Mouse (Mus musculus) c-Kit-negative CD71-positive TER-119-positive erythroid progenitor cells, embryonic 14.5 days (primary cell): Measurements from ENCODE around the gene Ppp3cb.
A peak's percentile ranks its signal among the peaks of the same experiment; 100 is the strongest.
"Not testable (repeated sequence)": the region's sequence is repeated elsewhere in the genome, so short reads cannot be mapped to it uniquely, and the experiment has no call there.

Experiments
- DNase-seq: peaks from one replicate; pipeline ENCODE4 v3.0.0-alpha.2; 2013; ENCODE audit warnings: low read depth, low spot score

Gene Ppp3cb

GRCm38 (mm10) chr14:20546415-20546814 lies at the start of gene Ppp3cb:
Gene Ppp3cb (minus strand): TSS chr14:20546573.
- peak; percentile 72 for DNase-seq

GRCm38 (mm10) chr14:20595781-20596180 lies 49.4 kb upstream of the Ppp3cb start:
- DNase-seq: no peak

- DNase-seq: no peak
Observed at GRCm38 (mm10) chr14:20587458-20587857, 41.1 kb upstream of the Ppp3cb start.

GRCm38 (mm10) chr14:20578822-20579407 lies 32.5 kb upstream of the Ppp3cb start:
- no peak for DNase-seq

- DNase-seq: peak; percentile 38
Observed at GRCm38 (mm10) chr14:20576179-20576578, 29.8 kb upstream of the Ppp3cb start.

- not testable (repeated sequence) for DNase-seq
Observed at GRCm38 (mm10) chr14:20573196-20573595, 26.8 kb upstream of the Ppp3cb start.

GRCm38 (mm10) chr14:20565256-20566021 lies 19.1 kb upstream of the Ppp3cb start:
- no peak for DNase-seq

GRCm38 (mm10) chr14:20564692-20565091 lies 18.3 kb upstream of the Ppp3cb start:
- no peak for DNase-seq

GRCm38 (mm10) chr14:20561897-20562296 lies 15.5 kb upstream of the Ppp3cb start:
- no peak for DNase-seq

- DNase-seq: no peak
Observed at GRCm38 (mm10) chr14:20550136-20550535, 3.8 kb upstream of the Ppp3cb start.

- peak; percentile 83 for DNase-seq
Observed at GRCm38 (mm10) chr14:20545529-20546331, 643 bp downstream of the Ppp3cb start.

GRCm38 (mm10) chr14:20544467-20545411 lies 1.6 kb downstream of the Ppp3cb start:
- peak; percentile 61 for DNase-seq

- DNase-seq: no peak
Observed at GRCm38 (mm10) chr14:20529643-20530042, 16.7 kb downstream of the Ppp3cb start.

GRCm38 (mm10) chr14:20520179-20520578 lies 26.2 kb downstream of the Ppp3cb start:
- DNase-seq: no peak

- DNase-seq: no peak
Observed at GRCm38 (mm10) chr14:20508424-20508823, 37.9 kb downstream of the Ppp3cb start.

GRCm38 (mm10) chr14:20502966-20503365 lies 43.4 kb downstream of the Ppp3cb start:
- no peak for DNase-seq

- DNase-seq: no peak
Observed at GRCm38 (mm10) chr14:20499982-20500381, 46.4 kb downstream of the Ppp3cb start.

GRCm38 (mm10) chr14:20496603-20497002 lies 49.8 kb downstream of the Ppp3cb start, which contains the start of gene Mss51:
Gene Mss51 (minus strand): TSS chr14:20496901.
- DNase-seq: no peak

- no peak for DNase-seq
Observed at GRCm38 (mm10) chr14:20486031-20486430, 60.3 kb downstream of the Ppp3cb start.

GRCm38 (mm10) chr14:20482051-20482751 lies 64.2 kb downstream of the Ppp3cb start:
- DNase-seq: no peak
